Mouse (Mus musculus): ENCODE data around the gene Zbtb46. TPM values are rescaled to one million over a fixed set of nuclear protein-coding genes. Genes with fewer than 3 reads are reported as not detected.

Gene Zbtb46
- total RNA-seq, 2 experiments from 2014 or later = 3.9 to 4.0 TPM

- intact Hi-C loops (cut with DNase I) = no loop called here
- DNase-seq = peak; percentile 45 to 58
These were observed 12.0 kb upstream of the Zbtb46 start for GRCm38 (mm10) chr2:181471246-181471645.

- intact Hi-C loops (cut with DNase I) = no loop called here
- no peak for DNase-seq
These were observed 11.1 kb upstream of the Zbtb46 start for GRCm38 (mm10) chr2:181470285-181470684.

GRCm38 (mm10) chr2:181465423-181465822 lies 6.2 kb upstream of the Zbtb46 start:
- intact Hi-C loops (cut with DNase I) = no loop called here
- no peak for DNase-seq

GRCm38 (mm10) chr2:181463008-181463738 lies 3.9 kb upstream of the Zbtb46 start:
- peak in 1 of 2 experiments; percentile 15 for DNase-seq
- intact Hi-C loops (cut with DNase I) = no loop called here

- intact Hi-C loops (cut with DNase I) = no loop called here
- no peak for DNase-seq
These were observed 3.4 kb upstream of the Zbtb46 start for GRCm38 (mm10) chr2:181462604-181463003.

GRCm38 (mm10) chr2:181461536-181462100 lies 2.4 kb upstream of the Zbtb46 start:
- no peak for DNase-seq
- intact Hi-C loops (cut with DNase I) = no loop called here

GRCm38 (mm10) chr2:181459673-181460621 lies 721 bp upstream of the Zbtb46 start:
- peak; percentile 40 to 60 for DNase-seq
- intact Hi-C loops (cut with DNase I) = loop anchor here (5.0 kb wide), 2 partner anchors 37 to 48 kb away; partner anchors contain the start of gene Tpd52l2

- intact Hi-C loops (cut with DNase I) = loop anchor here (5.0 kb wide), 2 partner anchors 39 to 46 kb away; partner anchors contain the start of gene Tpd52l2
- peak in 1 of 2 experiments; percentile 27 for DNase-seq
These were observed 644 bp downstream of the Zbtb46 start for GRCm38 (mm10) chr2:181458411-181459152.

GRCm38 (mm10) chr2:181457831-181458230 lies 1.4 kb downstream of the Zbtb46 start:
- intact Hi-C loops (cut with DNase I) = loop anchor here (5.0 kb wide), 2 partner anchors 39 to 46 kb away; partner anchors contain the start of gene Tpd52l2
- no peak for DNase-seq

GRCm38 (mm10) chr2:181455899-181456298 lies 3.3 kb downstream of the Zbtb46 start:
- intact Hi-C loops (cut with DNase I) = loop anchor here (5.0 kb wide), 2 partner anchors 41 to 44 kb away; partner anchors contain the start of gene Tpd52l2
- no peak for DNase-seq

- DNase-seq = no peak
- intact Hi-C loops (cut with DNase I) = no loop called here
These were observed 6.0 kb downstream of the Zbtb46 start for GRCm38 (mm10) chr2:181453274-181453673.

GRCm38 (mm10) chr2:181452181-181452580 lies 7.0 kb downstream of the Zbtb46 start:
- DNase-seq = no peak
- intact Hi-C loops (cut with DNase I) = no loop called here

GRCm38 (mm10) chr2:181443016-181443415 lies 16.2 kb downstream of the Zbtb46 start:
- intact Hi-C loops (cut with DNase I) = no loop called here
- no peak for DNase-seq

- intact Hi-C loops (cut with DNase I) = no loop called here
- DNase-seq = no peak
These were observed 21.1 kb downstream of the Zbtb46 start for GRCm38 (mm10) chr2:181438176-181438575.

- no peak for DNase-seq
- intact Hi-C loops (cut with DNase I) = no loop called here
These were observed 23.0 kb downstream of the Zbtb46 start for GRCm38 (mm10) chr2:181436246-181436645.

- DNase-seq = no peak
- intact Hi-C loops (cut with DNase I) = no loop called here
These were observed 35.4 kb downstream of the Zbtb46 start for GRCm38 (mm10) chr2:181423834-181424233.

- no peak for DNase-seq
- intact Hi-C loops (cut with DNase I) = no loop called here
These were observed 38.2 kb downstream of the Zbtb46 start for GRCm38 (mm10) chr2:181420903-181421638.

- DNase-seq = no peak
- intact Hi-C loops (cut with DNase I) = no loop called here
These were observed 38.8 kb downstream of the Zbtb46 start for GRCm38 (mm10) chr2:181420426-181420825.

- no peak for DNase-seq
- intact Hi-C loops (cut with DNase I) = no loop called here
These were observed 39.9 kb downstream of the Zbtb46 start for GRCm38 (mm10) chr2:181419359-181419758.
